Mouse (Mus musculus): ENCODE results near the gene H2afv.

GRCm38 (mm10) chr11:6416405-6417034 lies 27.7 kb downstream of the H2afv start:
- TF ChIP-seq CTCF (IDR thresholded peaks at IDR 0.05; ENCODE audit: extremely low read depth, insufficient read depth, insufficient read length, insufficient replicate concordance), result no peak
- TF ChIP-seq POLR2A (IDR thresholded peaks at IDR 0.05; ENCODE audit: low read depth, low read length), result peak; percentile 16; the same call in 1 of the 2 replicates

Data from spleen, adult 2 months (tissue).